Mouse (Mus musculus) cerebellum, adult 2 months (tissue): ENCODE results near the gene Ulk4.

Source experiments
- CTCF ChIP-seq: fragments of 200-500 bp; IDR thresholded peaks from 2 replicates; pipeline ENCODE4 v1.5.1; 2011; ENCODE audit warnings: low read depth, mild to moderate bottlenecking, control low read depth, low read length, moderate library complexity, borderline replicate concordance; ENCODE audit not compliant: insufficient read depth
- POLR2A ChIP-seq: fragments of 200-500 bp; IDR thresholded peaks from 2 replicates; pipeline ENCODE4 v1.6.1; 2011; ENCODE audit warnings: low read length, control low read depth, borderline replicate concordance; ENCODE audit not compliant: insufficient read depth

DNA sequence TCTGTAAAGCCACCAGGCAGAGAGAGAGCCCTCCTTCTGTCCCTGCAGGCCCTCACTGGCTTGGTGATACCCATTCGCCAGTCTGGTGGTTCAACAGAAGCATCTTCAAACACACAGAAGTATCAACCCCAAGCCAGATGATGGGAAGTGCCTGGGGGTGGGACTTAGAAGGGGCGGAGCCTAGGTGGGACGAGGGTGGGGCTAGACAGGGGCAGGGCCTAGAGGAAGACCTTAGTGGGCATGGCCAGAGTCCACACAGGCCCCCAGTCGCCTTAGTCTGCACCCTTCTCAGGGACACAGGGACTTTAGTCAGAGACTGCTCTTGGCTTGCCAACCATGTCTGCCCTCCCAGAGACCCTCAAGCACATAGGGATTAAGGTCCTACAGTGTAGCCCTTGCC, 265.5 kb downstream of the Ulk4 start:
- TF ChIP-seq CTCF = no peak
- TF ChIP-seq POLR2A = no peak
